Mouse (Mus musculus) small intestine, adult 2 months (tissue): ENCODE data around the gene Zcchc10.

Experiments
- CTCF ChIP-seq: fragments of 200-500 bp; IDR thresholded peaks from 2 replicates; pipeline ENCODE4 v1.5.1; 2012; ENCODE audit warnings: low read depth, mild to moderate bottlenecking, control low read depth, inconsistent platforms, low read length, moderate library complexity, mixed read lengths; ENCODE audit not compliant: insufficient replicate concordance, insufficient read length; ENCODE audit errors: extremely low read depth
- POLR2A ChIP-seq: fragments of 200-500 bp; IDR thresholded peaks from 2 replicates; pipeline ENCODE4 v1.6.1; 2012; ENCODE audit warnings: low read depth, mild to moderate bottlenecking, control low read depth, inconsistent platforms, low read length, moderate library complexity

DNA sequence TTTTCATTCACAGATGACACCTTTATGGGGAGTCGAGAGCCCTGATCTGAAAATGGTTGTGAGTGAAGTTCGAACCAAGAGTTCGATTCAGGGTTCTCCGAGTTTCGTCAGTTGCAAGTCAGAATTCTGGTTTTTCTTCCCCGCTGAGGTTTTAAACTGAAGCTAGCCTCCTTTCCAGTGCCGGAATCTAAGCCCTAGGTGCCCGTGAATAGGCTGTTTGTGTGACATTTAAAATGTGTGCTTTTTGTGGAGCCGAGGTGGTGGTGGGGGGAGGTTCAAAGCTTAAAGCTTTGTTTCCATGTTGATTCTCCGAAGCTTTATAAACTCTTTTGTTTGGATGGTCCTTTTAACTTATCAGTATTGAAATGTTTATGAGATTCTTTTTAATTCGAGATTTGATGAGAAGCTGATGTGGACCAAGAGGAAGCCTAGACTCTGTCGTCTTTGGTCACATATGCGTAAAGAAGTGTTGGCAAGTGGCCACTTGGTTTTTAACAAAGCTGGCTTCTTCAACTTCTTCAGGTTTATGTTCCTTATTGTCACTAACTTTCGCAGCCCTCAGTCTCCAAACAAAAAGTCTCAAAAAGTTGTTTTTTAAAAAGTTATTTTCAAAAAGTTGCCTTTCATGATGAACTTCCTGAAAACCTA, 27.6 kb downstream of the Zcchc10 start:
- TF ChIP-seq CTCF (no peak), POLR2A (no peak)
